Mouse (Mus musculus): Measurements from ENCODE around the gene Prrt4. TPM values are rescaled to one million over a fixed set of nuclear protein-coding genes. Genes with fewer than 3 reads are reported as not detected.

The Prrt4 gene
- polyA plus RNA-seq, 1 experiment from 2014 or later, result 11.6 TPM

- H3K9me3 ChIP-seq (replicated peaks; ENCODE audit: control insufficient read depth, low read length, poor library complexity, severe bottlenecking), result no peaks in the 10 kb centered on the region
- no peaks in the 10 kb centered on the region for H3K36me3 ChIP-seq (ENCODE audit: control insufficient read depth, insufficient read depth, low read length)
- no peak overlapping the region for H3K4me2 ChIP-seq (ENCODE audit: low read length)
- no peak for ATAC-seq
- 71% methylated on average over 1 of the region's 1 CpGs for WGBS
- no peak overlapping the region for H3K9ac ChIP-seq (ENCODE audit: low read depth, low read length)
- no peak overlapping the region for H3K4me3 ChIP-seq (ENCODE audit: low read depth, low read length)
- H3K27me3 ChIP-seq (ENCODE audit: control insufficient read depth, insufficient read depth, low read depth, low read length), result no peaks in the 10 kb centered on the region
- H3K27ac ChIP-seq (ENCODE audit: low read length), result no peak overlapping the region
- no peaks in the 10 kb centered on the region for H3K4me1 ChIP-seq (ENCODE audit: control insufficient read depth, insufficient read depth, low read length)
Measured at GRCm38 (mm10) chr6:29187936-29188335, 8.6 kb upstream of the Prrt4 start.

GRCm38 (mm10) chr6:29179843-29180242 lies 459 bp upstream of the Prrt4 start:
- WGBS, result 46% methylated on average over 8 of the region's 8 CpGs
- no peaks in the 10 kb centered on the region for H3K36me3 ChIP-seq (ENCODE audit: control insufficient read depth, insufficient read depth, low read length)

GRCm38 (mm10) chr6:29177901-29178879 lies 1.2 kb downstream of the Prrt4 start:
- Histone ChIP-seq H3K4me1 (ENCODE audit: control insufficient read depth, insufficient read depth, low read length) (peaks cover 12% of the 10 kb centered on the region), H3K36me3 (ENCODE audit: control insufficient read depth, insufficient read depth, low read length) (no peaks in the 10 kb centered on the region), H3K27me3 (ENCODE audit: control insufficient read depth, insufficient read depth, low read depth, low read length) (peaks cover 16% of the 10 kb centered on the region), H3K4me3 (ENCODE audit: low read depth, low read length) (peak overlapping the region; percentile 76), H3K9ac (ENCODE audit: low read depth, low read length) (peak overlapping the region; percentile 87), H3K9me3 (replicated peaks; ENCODE audit: control insufficient read depth, low read length, poor library complexity, severe bottlenecking) (no peaks in the 10 kb centered on the region), H3K4me2 (ENCODE audit: low read length) (peak overlapping the region; percentile 78), H3K27ac (ENCODE audit: low read length) (peak overlapping the region; percentile 92)
- WGBS, result 17% methylated on average over 16 of the region's 17 CpGs
- ATAC-seq, result peak; percentile 76

More at GRCm38 (mm10) chr6:29179843-29180242, 459 bp upstream of the Prrt4 start:
- Histone ChIP-seq H3K4me1 (ENCODE audit: control insufficient read depth, insufficient read depth, low read length) (peaks cover 12% of the 10 kb centered on the region), H3K27me3 (ENCODE audit: control insufficient read depth, insufficient read depth, low read depth, low read length) (peaks cover 8% of the 10 kb centered on the region; the same call in 1 of the 2 replicates), H3K4me3 (ENCODE audit: low read depth, low read length) (peak overlapping the region; percentile 76), H3K9me3 (replicated peaks; ENCODE audit: control insufficient read depth, low read length, poor library complexity, severe bottlenecking) (no peaks in the 10 kb centered on the region), H3K27ac (ENCODE audit: low read length) (peak overlapping the region; percentile 92; the same call in 1 of the 2 replicates), H3K9ac (ENCODE audit: low read depth, low read length) (peak overlapping the region; percentile 87), H3K4me2 (ENCODE audit: low read length) (peak overlapping the region; percentile 78)
- no peak for ATAC-seq

- peaks cover 29% of the 10 kb centered on the region for H3K27me3 ChIP-seq (ENCODE audit: control insufficient read depth, insufficient read depth, low read depth, low read length)
- H3K9me3 ChIP-seq (replicated peaks; ENCODE audit: control insufficient read depth, low read length, poor library complexity, severe bottlenecking), result no peaks in the 10 kb centered on the region
- H3K4me2 ChIP-seq (ENCODE audit: low read length), result no peak overlapping the region
- peaks cover 16% of the 10 kb centered on the region for H3K4me1 ChIP-seq (ENCODE audit: control insufficient read depth, insufficient read depth, low read length)
- no peak overlapping the region for H3K4me3 ChIP-seq (ENCODE audit: low read depth, low read length)
- no peak overlapping the region for H3K9ac ChIP-seq (ENCODE audit: low read depth, low read length)
- no peak for ATAC-seq
- no peaks in the 10 kb centered on the region for H3K36me3 ChIP-seq (ENCODE audit: control insufficient read depth, insufficient read depth, low read length)
- H3K27ac ChIP-seq (ENCODE audit: low read length), result no peak overlapping the region
- WGBS, result 67% methylated on average over 3 of the region's 3 CpGs
Measured at GRCm38 (mm10) chr6:29175113-29175512, 4.3 kb downstream of the Prrt4 start.

GRCm38 (mm10) chr6:29174368-29174767 lies 5.0 kb downstream of the Prrt4 start:
- no peak overlapping the region for H3K27ac ChIP-seq (ENCODE audit: low read length)
- no peak for ATAC-seq
- H3K9me3 ChIP-seq (replicated peaks; ENCODE audit: control insufficient read depth, low read length, poor library complexity, severe bottlenecking), result no peaks in the 10 kb centered on the region
- peaks cover 16% of the 10 kb centered on the region for H3K4me1 ChIP-seq (ENCODE audit: control insufficient read depth, insufficient read depth, low read length)
- no peaks in the 10 kb centered on the region for H3K36me3 ChIP-seq (ENCODE audit: control insufficient read depth, insufficient read depth, low read length)
- H3K4me3 ChIP-seq (ENCODE audit: low read depth, low read length), result no peak overlapping the region
- H3K27me3 ChIP-seq (ENCODE audit: control insufficient read depth, insufficient read depth, low read depth, low read length), result peaks cover 34% of the 10 kb centered on the region
- WGBS, result 23% methylated on average over 7 of the region's 7 CpGs
- no peak overlapping the region for H3K4me2 ChIP-seq (ENCODE audit: low read length)
- no peak overlapping the region for H3K9ac ChIP-seq (ENCODE audit: low read depth, low read length)

GRCm38 (mm10) chr6:29170952-29171388 lies 8.4 kb downstream of the Prrt4 start:
- Histone ChIP-seq H3K4me2 (ENCODE audit: low read length) (peak overlapping the region; percentile 68), H3K9me3 (replicated peaks; ENCODE audit: control insufficient read depth, low read length, poor library complexity, severe bottlenecking) (no peaks in the 10 kb centered on the region), H3K36me3 (ENCODE audit: control insufficient read depth, insufficient read depth, low read length) (no peaks in the 10 kb centered on the region), H3K9ac (ENCODE audit: low read depth, low read length) (peak overlapping the region; percentile 60), H3K27me3 (ENCODE audit: control insufficient read depth, insufficient read depth, low read depth, low read length) (peaks cover 42% of the 10 kb centered on the region), H3K27ac (ENCODE audit: low read length) (no peak overlapping the region), H3K4me1 (ENCODE audit: control insufficient read depth, insufficient read depth, low read length) (peaks cover 7% of the 10 kb centered on the region), H3K4me3 (ENCODE audit: low read depth, low read length) (peak overlapping the region; percentile 45)
- under 1% methylated on average over 40 of the region's 40 CpGs for WGBS
- ATAC-seq, result peak; percentile 70

DNA sequence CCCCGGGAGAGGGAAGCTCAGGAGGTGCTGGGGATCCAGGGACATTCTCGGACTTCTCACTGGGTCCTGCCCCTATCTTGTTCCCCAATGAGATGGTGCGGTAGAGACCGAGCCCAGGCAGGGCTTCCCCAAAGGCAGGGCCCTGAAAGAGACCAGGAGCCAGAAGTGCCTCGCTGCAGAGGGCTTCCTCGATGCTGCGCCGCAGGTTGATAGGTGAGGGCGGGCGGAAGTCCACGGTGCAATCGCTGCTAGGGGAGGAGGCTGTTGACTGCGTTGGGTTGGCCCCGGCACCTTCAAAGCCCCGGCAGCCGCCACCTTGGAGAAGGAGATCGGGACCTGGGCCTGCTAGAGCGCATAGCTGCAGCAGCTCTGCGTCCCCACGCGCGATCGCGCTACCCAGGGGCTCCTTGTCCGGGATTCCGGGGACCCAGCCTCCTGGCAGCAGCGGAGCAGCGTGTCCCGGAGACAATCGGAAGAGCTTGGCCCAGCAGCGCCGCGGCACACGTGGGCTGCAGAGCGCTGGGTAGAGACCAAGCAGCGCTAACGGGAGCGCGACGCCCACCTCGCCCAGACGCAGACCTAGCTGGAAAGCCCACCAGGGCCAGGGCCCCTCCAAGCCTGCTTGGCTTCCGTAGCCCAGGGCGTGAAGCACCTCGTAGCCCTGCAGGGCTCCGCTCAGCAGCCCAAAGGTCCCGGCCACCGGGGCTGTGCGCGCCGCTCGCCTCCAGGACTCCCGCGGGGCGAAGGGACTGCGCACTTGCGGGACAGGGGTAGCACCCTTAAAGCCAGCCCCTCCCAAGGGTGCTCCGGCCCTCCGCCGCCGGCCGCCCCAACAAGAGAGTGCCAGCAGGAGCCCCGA lies 9.1 kb downstream of the Prrt4 start:
- Histone ChIP-seq H3K27ac (ENCODE audit: low read length) (no peak overlapping the region), H3K4me1 (ENCODE audit: control insufficient read depth, insufficient read depth, low read length) (peaks cover 7% of the 10 kb centered on the region), H3K9me3 (replicated peaks; ENCODE audit: control insufficient read depth, low read length, poor library complexity, severe bottlenecking) (no peaks in the 10 kb centered on the region), H3K4me2 (ENCODE audit: low read length) (peak overlapping the region; percentile 68), H3K36me3 (ENCODE audit: control insufficient read depth, insufficient read depth, low read length) (no peaks in the 10 kb centered on the region), H3K4me3 (ENCODE audit: low read depth, low read length) (peak overlapping the region; percentile 45), H3K9ac (ENCODE audit: low read depth, low read length) (peak overlapping the region; percentile 60), H3K27me3 (ENCODE audit: control insufficient read depth, insufficient read depth, low read depth, low read length) (peaks cover 38% of the 10 kb centered on the region)
- ATAC-seq, result peak; percentile 50
- WGBS, result 1% methylated on average over 63 of the region's 63 CpGs

- H3K9me3 ChIP-seq (replicated peaks; ENCODE audit: control insufficient read depth, low read length, poor library complexity, severe bottlenecking), result no peaks in the 10 kb centered on the region
- no peak for ATAC-seq
- peak overlapping the region; percentile 60; the same call in 1 of the 2 replicates for H3K9ac ChIP-seq (ENCODE audit: low read depth, low read length)
- H3K4me3 ChIP-seq (ENCODE audit: low read depth, low read length), result peak overlapping the region; percentile 45
- H3K4me1 ChIP-seq (ENCODE audit: control insufficient read depth, insufficient read depth, low read length), result peaks cover 7% of the 10 kb centered on the region
- no peak overlapping the region for H3K27ac ChIP-seq (ENCODE audit: low read length)
- no peaks in the 10 kb centered on the region for H3K36me3 ChIP-seq (ENCODE audit: control insufficient read depth, insufficient read depth, low read length)
- 16% methylated on average over 12 of the region's 12 CpGs for WGBS
- peaks cover 37% of the 10 kb centered on the region for H3K27me3 ChIP-seq (ENCODE audit: control insufficient read depth, insufficient read depth, low read depth, low read length)
- H3K4me2 ChIP-seq (ENCODE audit: low read length), result peak overlapping the region; percentile 68; the same call in 1 of the 2 replicates
Measured at GRCm38 (mm10) chr6:29169675-29170062, 9.7 kb downstream of the Prrt4 start.

Measured in midbrain, embryonic 16.5 days (tissue).